ENCODE assay signal across 1 mouse cellular context in genomic region chr3:40938592-40938991, GRCm38 (mm10).
TF ChIP-seq lines count a peak whose summit lies in the region.

No protein-coding gene starts in this region.

TF ChIP-seq in MEL, 35 proteins besides CTCF, POLR2A, EP300 and RAD21:
- TF ChIP-seq ZKSCAN1 (IDR thresholded peaks at IDR 0.05; ENCODE audit: low read depth, low read length) = no peak
- TF ChIP-seq RCOR1 (IDR thresholded peaks at IDR 0.05; ENCODE audit: low read depth, low read length) = no peak
- no peak for TF ChIP-seq TBP (IDR thresholded peaks at IDR 0.05; ENCODE audit: low read depth, low read length)
- TF ChIP-seq MYC (IDR thresholded peaks at IDR 0.05; ENCODE audit: low read depth, low read length) = no peak
- no peak for TF ChIP-seq ZC3H11A (IDR thresholded peaks at IDR 0.05; ENCODE audit: low read depth, low read length)
- no peak for TF ChIP-seq POLR2AphosphoS5 (IDR thresholded peaks at IDR 0.05; ENCODE audit: borderline replicate concordance, low read depth, low read length)
- TF ChIP-seq NELFE (IDR thresholded peaks at IDR 0.05; ENCODE audit: low read depth, low read length) = no peak
- TF ChIP-seq GATA1 (IDR thresholded peaks at IDR 0.05; ENCODE audit: low read depth, low read length) = no peak
- no peak for TF ChIP-seq CHD2 (IDR thresholded peaks at IDR 0.05; ENCODE audit: low read length)
- TF ChIP-seq USF1 (IDR thresholded peaks at IDR 0.05; ENCODE audit: low read depth, low read length) = no peak
- TF ChIP-seq CHD1 (IDR thresholded peaks at IDR 0.05; ENCODE audit: low read depth, low read length) = no peak
- TF ChIP-seq NRF1 (IDR thresholded peaks at IDR 0.05; ENCODE audit: insufficient read depth, low read depth, low read length, poor library complexity, severe bottlenecking) = no peak
- TF ChIP-seq USF2 (IDR thresholded peaks at IDR 0.05; ENCODE audit: borderline replicate concordance in 1 of 2, insufficient read depth in 1 of 2, low read depth in 1 of 2, low read length in 2 of 2) = no peak
- TF ChIP-seq MAFK (IDR thresholded peaks at IDR 0.05; ENCODE audit: borderline replicate concordance, low read depth, low read length) = no peak
